Mouse (Mus musculus) myocyte (in vitro differentiated cells): Measurements from ENCODE around the gene Fam83b. TPM values are rescaled to one million over a fixed set of nuclear protein-coding genes. Genes with fewer than 3 reads are reported as not detected.

Source experiments
- H3K27me3 ChIP-seq: one replicate; pipeline ENCODE4 v1.6.1; 2011; ENCODE audit not compliant: control insufficient read depth, insufficient read depth, insufficient read length
- H3K36me3 ChIP-seq: one replicate; pipeline ENCODE4 v1.6.1; 2011; ENCODE audit not compliant: control insufficient read depth, insufficient read depth
- H3K4me2 ChIP-seq: one replicate; pipeline ENCODE4 v1.6.1; 2011; ENCODE audit warnings: low read depth, control low read depth
- H3K4me3 ChIP-seq: one replicate; pipeline ENCODE4 v1.5.1; 2011; ENCODE audit warnings: mild to moderate bottlenecking, control low read depth, moderate library complexity
- H3K79me2 ChIP-seq: one replicate; pipeline ENCODE4 v1.6.1; 2011; ENCODE audit not compliant: control insufficient read depth, insufficient read depth
- H3ac ChIP-seq: one replicate; pipeline ENCODE4 v1.6.1; 2011; ENCODE audit not compliant: control insufficient read depth, insufficient read length
- CEBPB ChIP-seq: IDR thresholded peaks from 2 replicates; pipeline ENCODE4 v1.6.1; 2011; ENCODE audit warnings: mild to moderate bottlenecking, moderate library complexity; ENCODE audit not compliant: poor library complexity, insufficient read depth, severe bottlenecking
- E2F4 ChIP-seq: IDR thresholded peaks from one replicate; pipeline ENCODE4 v1.6.1; 2011; ENCODE audit warnings: mild to moderate bottlenecking, control low read depth, moderate library complexity; ENCODE audit not compliant: insufficient read depth
- MAX ChIP-seq: IDR thresholded peaks from one replicate; pipeline ENCODE4 v1.6.1; 2011; ENCODE audit warnings: low read depth, mild to moderate bottlenecking, control low read depth
- MYOD1 ChIP-seq, 3 experiments: IDR thresholded peaks; one replicate each; pipeline ENCODE4 v1.6.1; 2011; ENCODE audit warnings: control low read depth in 2 of 3, low read depth in 2 of 3, mild to moderate bottlenecking in 2 of 3, moderate library complexity in 1 of 3; ENCODE audit not compliant: insufficient read length in 2 of 3, control insufficient read depth in 1 of 3
- MYOG ChIP-seq, 3 experiments: IDR thresholded peaks; one replicate each; pipeline ENCODE4 v1.6.1; 2011; ENCODE audit warnings: control low read depth in 2 of 3, low read depth in 2 of 3, mild to moderate bottlenecking in 2 of 3; ENCODE audit not compliant: insufficient read length in 2 of 3, control insufficient read depth in 1 of 3, insufficient read depth in 1 of 3
- POLR2A ChIP-seq: IDR thresholded peaks from one replicate; pipeline ENCODE4 v1.6.1; 2011; ENCODE audit warnings: low read depth, mild to moderate bottlenecking, control low read depth, moderate library complexity; ENCODE audit not compliant: insufficient read length
- POLR2AphosphoS2 ChIP-seq: IDR thresholded peaks from one replicate; pipeline ENCODE4 v1.6.1; 2011; ENCODE audit warnings: low read depth, control low read depth; ENCODE audit not compliant: insufficient read length
- REST ChIP-seq: IDR thresholded peaks from one replicate; pipeline ENCODE4 v1.6.1; 2011; ENCODE audit warnings: mild to moderate bottlenecking, control low read depth, moderate library complexity; ENCODE audit not compliant: insufficient read depth, insufficient read length
- SRF ChIP-seq: IDR thresholded peaks from one replicate; pipeline ENCODE4 v1.6.1; 2011; ENCODE audit warnings: low read depth; ENCODE audit not compliant: control insufficient read depth, insufficient read length
- TCF12 ChIP-seq: IDR thresholded peaks from one replicate; pipeline ENCODE4 v1.6.1; 2011; ENCODE audit warnings: mild to moderate bottlenecking, control low read depth; ENCODE audit not compliant: poor library complexity, insufficient read depth, severe bottlenecking
- TCF3 ChIP-seq: IDR thresholded peaks from one replicate; pipeline ENCODE4 v1.6.1; 2011; ENCODE audit warnings: low read depth, control low read depth; ENCODE audit not compliant: insufficient read length
- USF1 ChIP-seq: IDR thresholded peaks from one replicate; pipeline ENCODE4 v1.6.1; 2011; ENCODE audit warnings: low read depth, mild to moderate bottlenecking, control low read depth, moderate library complexity
- polyA plus RNA-seq: library from polyadenylated mRNA; unstranded; fragments of >200 nt; fragmentation: generic; extraction: Trizol; gene quantifications from one replicate; pipeline ENCODE4 v1.2.1, GENCODE M21; 2012; ENCODE audit warnings: missing spikeins

Gene Fam83b
- polyA plus RNA-seq, 1 experiment: 0.16 TPM

DNA sequence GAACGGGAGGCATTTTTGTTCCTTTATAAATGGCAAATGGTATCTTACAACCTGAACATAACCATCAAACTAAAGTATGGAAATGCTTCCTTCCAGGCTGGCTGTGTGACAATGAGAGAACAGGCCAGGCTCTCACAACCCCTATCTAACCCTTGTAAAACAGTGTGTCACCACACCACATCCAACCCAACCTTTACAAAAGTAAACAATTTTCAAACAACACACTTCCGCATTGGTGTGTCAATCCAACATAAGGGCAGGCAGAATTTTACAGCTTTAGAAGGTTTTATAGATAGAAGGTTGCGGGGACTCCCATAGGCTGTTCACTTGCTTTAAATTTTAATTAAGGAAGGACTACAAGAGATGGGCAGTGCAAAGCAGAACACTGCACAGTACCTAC lies 77.2 kb downstream of the Fam83b start:
- H3K4me2 ChIP-seq: no peak overlapping the region
- H3K79me2 ChIP-seq: no peaks in the 10 kb centered on the region
- H3K36me3 ChIP-seq: no peaks in the 10 kb centered on the region
- H3K4me3 ChIP-seq: no peak overlapping the region
- no peaks in the 10 kb centered on the region for H3K27me3 ChIP-seq
- no peak for TF ChIP-seq E2F4
- no peak for TF ChIP-seq USF1
- no peak for TF ChIP-seq MAX
- no peak for TF ChIP-seq REST
- no peak for TF ChIP-seq SRF
- TF ChIP-seq CEBPB: no peak
- TF ChIP-seq MYOG (IDR thresholded peaks at IDR 0.05; ENCODE audit: control insufficient read depth in 1 of 3, insufficient read depth in 1 of 3, insufficient read length in 2 of 3, low read depth in 2 of 3): no peak
- TF ChIP-seq POLR2A: no peak
- TF ChIP-seq POLR2AphosphoS2: no peak
- no peak for TF ChIP-seq MYOD1 (IDR thresholded peaks at IDR 0.05; ENCODE audit: control insufficient read depth in 1 of 3, insufficient read length in 2 of 3, low read depth in 2 of 3)
- TF ChIP-seq TCF12: no peak
- H3ac ChIP-seq: no peak overlapping the region

DNA sequence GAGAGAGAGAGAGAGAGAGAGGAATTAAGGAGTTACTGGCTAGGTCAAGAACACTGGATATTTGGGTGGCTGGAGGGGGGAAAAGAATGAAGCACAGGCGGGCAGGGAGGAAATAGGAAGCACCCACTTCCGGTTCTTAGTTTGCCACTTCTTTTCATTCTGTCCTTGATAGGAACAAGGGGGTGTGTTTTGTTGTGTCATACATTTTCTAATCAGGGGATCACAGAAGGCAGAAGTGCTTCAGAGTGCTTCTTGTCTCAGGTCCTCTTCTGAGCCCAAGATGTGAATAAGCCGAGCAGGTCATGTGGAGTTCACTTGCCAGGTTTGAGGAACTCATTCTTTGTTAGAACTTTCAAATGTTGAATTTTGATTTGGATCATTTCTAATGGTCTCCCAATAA lies 86.8 kb downstream of the Fam83b start:
- H3K27me3 ChIP-seq: no peaks in the 10 kb centered on the region
- H3K4me3 ChIP-seq: no peak overlapping the region
- no peak overlapping the region for H3K4me2 ChIP-seq
- no peaks in the 10 kb centered on the region for H3K36me3 ChIP-seq
- TF ChIP-seq TCF3 (no peak), CEBPB (no peak), USF1 (no peak), MYOD1 (IDR thresholded peaks at IDR 0.05; ENCODE audit: control insufficient read depth in 1 of 3, insufficient read length in 2 of 3, low read depth in 2 of 3) (no peak), MYOG (IDR thresholded peaks at IDR 0.05; ENCODE audit: control insufficient read depth in 1 of 3, insufficient read depth in 1 of 3, insufficient read length in 2 of 3, low read depth in 2 of 3) (no peak), SRF (no peak), POLR2A (no peak), MAX (no peak)
- no peak overlapping the region for H3ac ChIP-seq
- no peaks in the 10 kb centered on the region for H3K79me2 ChIP-seq

DNA sequence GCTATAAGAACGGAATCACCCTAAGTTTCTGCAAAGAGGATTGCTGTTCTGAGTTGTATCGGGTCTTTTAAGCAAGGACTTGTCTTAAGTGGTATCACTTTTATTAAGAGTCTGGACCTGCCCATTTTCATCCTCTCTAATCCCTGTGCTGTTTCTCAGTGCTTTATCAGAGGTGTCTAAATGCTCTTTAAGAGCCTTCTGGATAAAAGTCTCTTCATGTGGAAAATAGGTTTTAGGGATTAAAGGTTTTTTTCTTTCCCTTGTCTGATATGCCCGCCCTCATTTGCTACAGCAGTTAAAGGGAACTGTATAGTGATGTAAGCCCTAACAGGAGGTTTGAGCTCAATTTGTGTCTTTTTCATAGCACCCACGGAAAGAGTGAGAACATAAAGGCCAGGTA lies 97.4 kb downstream of the Fam83b start:
- Histone ChIP-seq H3ac (no peak overlapping the region), H3K27me3 (no peaks in the 10 kb centered on the region), H3K36me3 (no peaks in the 10 kb centered on the region), H3K79me2 (no peaks in the 10 kb centered on the region), H3K4me3 (no peak overlapping the region), H3K4me2 (no peak overlapping the region)
- TF ChIP-seq E2F4: no peak

DNA sequence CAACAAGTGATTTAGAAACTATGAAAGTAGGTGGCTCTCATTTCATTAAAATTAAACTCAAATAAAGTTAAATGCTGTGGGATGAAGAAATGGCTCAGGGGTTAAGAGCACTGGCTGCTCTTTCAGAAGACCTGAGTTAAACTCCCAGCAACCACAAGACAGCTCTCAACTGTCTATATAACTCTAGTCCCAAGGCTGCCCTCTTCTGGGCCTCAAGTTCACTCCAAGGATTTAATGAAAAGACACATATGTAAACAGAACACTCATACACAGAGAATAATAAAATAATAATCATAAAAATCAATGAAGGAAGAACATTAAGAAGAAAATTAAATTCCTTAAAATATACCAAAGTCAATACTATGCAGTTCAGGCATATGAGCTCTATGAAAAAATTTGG lies 105.4 kb downstream of the Fam83b start:
- Histone ChIP-seq H3K36me3 (no peaks in the 10 kb centered on the region), H3K4me3 (no peak overlapping the region), H3K4me2 (no peak overlapping the region), H3ac (no peak overlapping the region), H3K79me2 (no peaks in the 10 kb centered on the region), H3K27me3 (no peaks in the 10 kb centered on the region)
- TF ChIP-seq TCF12 (no peak), POLR2A (no peak), CEBPB (no peak), TCF3 (no peak), MYOD1 (IDR thresholded peaks at IDR 0.05; ENCODE audit: control insufficient read depth in 1 of 3, insufficient read length in 2 of 3, low read depth in 2 of 3) (no peak), REST (no peak), E2F4 (no peak), SRF (no peak)

DNA sequence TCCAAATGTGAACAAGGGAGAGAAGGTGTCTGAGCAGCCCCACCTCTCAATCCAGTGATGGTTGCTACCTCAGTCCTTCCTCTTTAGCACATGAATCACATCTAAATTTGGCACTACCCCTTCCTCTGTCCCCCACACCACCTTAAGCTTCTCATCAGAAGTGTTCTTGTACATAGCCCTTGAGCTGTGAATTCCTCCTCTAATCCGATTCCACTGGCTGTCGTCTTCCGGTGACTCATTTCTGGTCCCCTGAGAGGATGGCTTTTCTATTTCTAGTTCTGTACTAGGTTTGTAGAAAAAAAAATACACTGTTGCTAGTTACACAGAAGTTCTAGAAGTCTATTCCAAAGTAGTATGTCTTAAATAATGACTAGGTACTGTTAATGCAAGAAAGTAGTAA lies 111.2 kb downstream of the Fam83b start:
- H3K4me2 ChIP-seq: no peak overlapping the region
- H3K36me3 ChIP-seq: no peaks in the 10 kb centered on the region
- TF ChIP-seq TCF12: no peak
- H3ac ChIP-seq: no peak overlapping the region
- H3K79me2 ChIP-seq: no peaks in the 10 kb centered on the region
- H3K27me3 ChIP-seq: no peaks in the 10 kb centered on the region
- H3K4me3 ChIP-seq: no peak overlapping the region

Other genes starting within 250 kb of the Fam83b start
- gene Hcrtr2, start 243.3 kb downstream of the Fam83b start, polyA plus RNA-seq: not detected